ENCODE assay signal across 19 mouse cellular contexts in the genomic region with DNA sequence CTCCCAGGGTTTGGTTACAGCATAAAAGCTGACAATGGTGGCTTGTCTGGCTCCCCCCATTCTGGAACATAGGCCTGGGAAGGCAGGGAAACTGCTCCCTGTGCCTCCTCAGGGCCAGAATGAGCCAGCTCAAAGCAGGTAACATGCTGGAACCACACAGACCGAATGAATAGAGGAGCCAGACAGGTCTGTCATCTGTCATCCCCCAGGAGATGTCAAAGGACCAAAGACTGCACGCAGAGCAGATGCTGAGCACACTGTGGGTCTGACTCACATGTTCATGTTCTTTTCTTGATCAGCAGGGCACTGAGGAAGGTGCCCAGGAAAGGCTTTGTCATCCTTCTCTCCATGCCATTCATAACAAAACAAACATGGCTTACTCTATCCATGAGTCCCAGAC.
DNase-seq lines count a peak whose midpoint lies in the region; ATAC-seq and TF ChIP-seq lines count a peak whose summit lies in the region.
"Had no signal": no experiment of that assay in that cellular context is flagged by ENCODE, and none has a peak within 500 bp of the region (broad histone marks: within the 10 kb centered on the region; RNA-seq: fewer than 3 reads in every experiment).

No protein-coding gene starts in this region.

- peak; percentile 41 to 57 for DNase-seq in adrenal gland, adult (ENCODE audit: inconsistent age in 2 of 2, low spot score in 1 of 2)
- no peak for DNase-seq in adrenal gland, adult 2 months
- DNase-seq in midbrain, postnatal 0 days (ENCODE audit: low spot score) = no peak
- DNase-seq in gastrocnemius, postnatal 4 days (ENCODE audit: low spot score in 2 of 2) = no peak
- no peak for DNase-seq in layer of hippocampus, adult 8-10 months (ENCODE audit: low spot score in 2 of 2)
- DNase-seq: adrenal gland, postnatal 25 days; heart, postnatal 10 days; kidney, adult 9 months; kidney, postnatal 25 days; right cerebral cortex, postnatal 14 days; thymus, postnatal 36 days had no signal

- no peaks in the 10 kb centered on the region for H3K27me3 ChIP-seq in midbrain, embryonic 13.5 days
- H3K27me3 ChIP-seq in midbrain, postnatal 0 days (ENCODE audit: insufficient read depth, low read length) = no peaks in the 10 kb centered on the region
- H3K27me3 ChIP-seq in hindbrain, embryonic 13.5 days = 0 out of 2 replicates have a peak, but pooled peaks cover 5% of the 10 kb centered on the region
- H3K27me3 ChIP-seq in neural tube, embryonic 15.5 days (replicated peaks) = no peaks in the 10 kb centered on the region
- H3K27me3 ChIP-seq: embryonic facial prominence, embryonic 13.5 days; limb, embryonic 15.5 days; liver, embryonic 15.5 days; Patski had no signal

- no peak for ATAC-seq in midbrain, embryonic 13.5 days
- ATAC-seq in midbrain, postnatal 0 days (ENCODE audit: low FRiP score) = no peak
- peak; percentile 34; the same call in 1 of the 2 replicates for ATAC-seq in hindbrain, embryonic 13.5 days (ENCODE audit: low FRiP score)
- no peak for ATAC-seq in neural tube, embryonic 15.5 days (ENCODE audit: low FRiP score)
- ATAC-seq: Patski had no signal

- 55% methylated on average over 2 of the region's 2 CpGs for WGBS in midbrain, embryonic 13.5 days
- WGBS in midbrain, postnatal 0 days = 33% methylated on average over 2 of the region's 2 CpGs
- WGBS in hindbrain, embryonic 13.5 days = 22% methylated on average over 2 of the region's 2 CpGs
- WGBS in neural tube, embryonic 15.5 days = 26% methylated on average over 2 of the region's 2 CpGs

- H3K4me3 ChIP-seq in midbrain, embryonic 13.5 days (replicated peaks) = no peak overlapping the region
- H3K4me3 ChIP-seq in midbrain, postnatal 0 days (ENCODE audit: low read depth, low read length) = no peak overlapping the region
- H3K4me3 ChIP-seq in hindbrain, embryonic 13.5 days = no peak overlapping the region
- no peak overlapping the region for H3K4me3 ChIP-seq in neural tube, embryonic 15.5 days (replicated peaks)
- H3K4me3 ChIP-seq: embryonic facial prominence, embryonic 13.5 days; heart, embryonic 10.5 days; limb, embryonic 15.5 days; liver, embryonic 15.5 days had no signal

- peak overlapping the region; percentile 39; the same call in 1 of the 2 replicates for H3K27ac ChIP-seq in midbrain, embryonic 13.5 days
- H3K27ac ChIP-seq in midbrain, postnatal 0 days (ENCODE audit: low read depth, low read length) = no peak overlapping the region
- peak overlapping the region; percentile 63 for H3K27ac ChIP-seq in hindbrain, embryonic 13.5 days
- peak overlapping the region; percentile 29 for H3K27ac ChIP-seq in neural tube, embryonic 15.5 days (replicated peaks)
- H3K27ac ChIP-seq: embryonic facial prominence, embryonic 13.5 days; heart, embryonic 10.5 days; limb, embryonic 15.5 days; liver, embryonic 15.5 days had no signal

- H3K9me3 ChIP-seq in midbrain, embryonic 13.5 days = peaks cover 3% of the 10 kb centered on the region; the same call in 1 of the 2 replicates
- no peaks in the 10 kb centered on the region for H3K9me3 ChIP-seq in midbrain, postnatal 0 days (ENCODE audit: low read length)
- peaks cover 7% of the 10 kb centered on the region; the same call in 1 of the 2 replicates for H3K9me3 ChIP-seq in hindbrain, embryonic 13.5 days
- H3K9me3 ChIP-seq in neural tube, embryonic 15.5 days (replicated peaks) = no peaks in the 10 kb centered on the region
- H3K9me3 ChIP-seq: embryonic facial prominence, embryonic 13.5 days; heart, embryonic 10.5 days; limb, embryonic 15.5 days; liver, embryonic 15.5 days had no signal

- no peak overlapping the region for H3K9ac ChIP-seq in midbrain, embryonic 13.5 days (replicated peaks)
- no peak overlapping the region for H3K9ac ChIP-seq in midbrain, postnatal 0 days (replicated peaks; ENCODE audit: low read length, poor library complexity, severe bottlenecking)
- H3K9ac ChIP-seq in hindbrain, embryonic 13.5 days = no peak overlapping the region
- no peak overlapping the region for H3K9ac ChIP-seq in neural tube, embryonic 15.5 days (replicated peaks)
- H3K9ac ChIP-seq: embryonic facial prominence, embryonic 13.5 days; limb, embryonic 15.5 days; liver, embryonic 15.5 days had no signal

- TF ChIP-seq CTCF in midbrain, postnatal 0 days (IDR thresholded peaks at IDR 0.05) = no peak

- H3K36me3 ChIP-seq in midbrain, embryonic 13.5 days = no peaks in the 10 kb centered on the region
- H3K36me3 ChIP-seq in midbrain, postnatal 0 days (ENCODE audit: insufficient read depth, low read length) = no peaks in the 10 kb centered on the region
- no peaks in the 10 kb centered on the region for H3K36me3 ChIP-seq in hindbrain, embryonic 13.5 days
- no peaks in the 10 kb centered on the region for H3K36me3 ChIP-seq in neural tube, embryonic 15.5 days
- H3K36me3 ChIP-seq: embryonic facial prominence, embryonic 13.5 days; heart, embryonic 10.5 days; limb, embryonic 15.5 days; liver, embryonic 15.5 days had no signal

- H3K4me1 ChIP-seq in midbrain, embryonic 13.5 days (replicated peaks) = peaks cover 21% of the 10 kb centered on the region
- no peaks in the 10 kb centered on the region for H3K4me1 ChIP-seq in midbrain, postnatal 0 days (ENCODE audit: insufficient read depth, low read length)
- H3K4me1 ChIP-seq in hindbrain, embryonic 13.5 days (replicated peaks) = peaks cover 30% of the 10 kb centered on the region
- 0 out of 2 replicates have a peak, but pooled peaks cover 10% of the 10 kb centered on the region for H3K4me1 ChIP-seq in neural tube, embryonic 15.5 days
- H3K4me1 ChIP-seq: limb, embryonic 15.5 days; liver, embryonic 15.5 days had no signal

- no peak overlapping the region for H3K4me2 ChIP-seq in midbrain, embryonic 13.5 days (replicated peaks)
- H3K4me2 ChIP-seq in midbrain, postnatal 0 days (ENCODE audit: low read depth, low read length, poor library complexity, severe bottlenecking) = no peak overlapping the region
- no peak overlapping the region for H3K4me2 ChIP-seq in hindbrain, embryonic 13.5 days
- no peak overlapping the region for H3K4me2 ChIP-seq in neural tube, embryonic 15.5 days
- H3K4me2 ChIP-seq: embryonic facial prominence, embryonic 13.5 days; limb, embryonic 15.5 days; liver, embryonic 15.5 days had no signal

Comparison
In these comparisons a context has a peak if more than half of its experiments do, and no peak if none do; other contexts are left out.
1. DNase-seq: peak in adrenal gland, adult (2 of 2); none in adrenal gland, adult 2 months (single experiment), midbrain, postnatal 0 days (single experiment), gastrocnemius, postnatal 4 days (0 of 2) and layer of hippocampus, adult 8-10 months (0 of 2).